Mouse (Mus musculus) small intestine, adult 2 months (tissue): ENCODE results near the gene Tepp.

Experiments used
- CTCF ChIP-seq: fragments of 200-500 bp; IDR thresholded peaks from 2 replicates; pipeline ENCODE4 v1.5.1; 2012; ENCODE audit warnings: low read depth, mild to moderate bottlenecking, control low read depth, inconsistent platforms, low read length, moderate library complexity, mixed read lengths; ENCODE audit not compliant: insufficient replicate concordance, insufficient read length; ENCODE audit errors: extremely low read depth
- POLR2A ChIP-seq: fragments of 200-500 bp; IDR thresholded peaks from 2 replicates; pipeline ENCODE4 v1.6.1; 2012; ENCODE audit warnings: low read depth, mild to moderate bottlenecking, control low read depth, inconsistent platforms, low read length, moderate library complexity

DNA sequence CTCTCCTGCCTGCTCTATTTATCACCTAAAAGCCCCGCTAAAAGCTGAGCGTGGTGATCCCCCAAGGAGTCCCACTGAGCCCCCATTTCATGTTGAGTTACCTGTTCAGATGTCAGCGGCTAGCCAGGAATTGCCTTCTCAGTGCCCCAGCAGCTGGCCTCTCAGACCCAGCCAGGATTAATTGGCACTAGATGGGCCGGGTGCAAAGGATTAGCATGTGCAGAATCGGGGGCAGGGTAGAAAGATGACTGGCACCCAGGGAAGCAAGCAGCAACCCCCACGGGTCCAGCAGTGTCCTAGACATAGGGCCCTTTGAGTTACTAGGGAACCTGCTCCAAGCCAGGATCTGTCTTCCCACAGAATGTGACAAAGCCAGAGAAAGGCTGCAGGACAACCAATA, 3.9 kb upstream of the Tepp start, which contains the start of gene Cngb1:
- TF ChIP-seq CTCF (no peak), POLR2A (no peak)
